Mouse (Mus musculus) neural tube, embryonic 10.5 days (tissue): ENCODE measurements around the gene Esrrg.

ENCODE experiments used
- DNase-seq: peaks from one replicate; pipeline ENCODE4 v3.0.0-alpha.2; 2017; ENCODE audit warnings: low spot score; ENCODE audit errors: extremely low spot score

The Esrrg gene

DNA sequence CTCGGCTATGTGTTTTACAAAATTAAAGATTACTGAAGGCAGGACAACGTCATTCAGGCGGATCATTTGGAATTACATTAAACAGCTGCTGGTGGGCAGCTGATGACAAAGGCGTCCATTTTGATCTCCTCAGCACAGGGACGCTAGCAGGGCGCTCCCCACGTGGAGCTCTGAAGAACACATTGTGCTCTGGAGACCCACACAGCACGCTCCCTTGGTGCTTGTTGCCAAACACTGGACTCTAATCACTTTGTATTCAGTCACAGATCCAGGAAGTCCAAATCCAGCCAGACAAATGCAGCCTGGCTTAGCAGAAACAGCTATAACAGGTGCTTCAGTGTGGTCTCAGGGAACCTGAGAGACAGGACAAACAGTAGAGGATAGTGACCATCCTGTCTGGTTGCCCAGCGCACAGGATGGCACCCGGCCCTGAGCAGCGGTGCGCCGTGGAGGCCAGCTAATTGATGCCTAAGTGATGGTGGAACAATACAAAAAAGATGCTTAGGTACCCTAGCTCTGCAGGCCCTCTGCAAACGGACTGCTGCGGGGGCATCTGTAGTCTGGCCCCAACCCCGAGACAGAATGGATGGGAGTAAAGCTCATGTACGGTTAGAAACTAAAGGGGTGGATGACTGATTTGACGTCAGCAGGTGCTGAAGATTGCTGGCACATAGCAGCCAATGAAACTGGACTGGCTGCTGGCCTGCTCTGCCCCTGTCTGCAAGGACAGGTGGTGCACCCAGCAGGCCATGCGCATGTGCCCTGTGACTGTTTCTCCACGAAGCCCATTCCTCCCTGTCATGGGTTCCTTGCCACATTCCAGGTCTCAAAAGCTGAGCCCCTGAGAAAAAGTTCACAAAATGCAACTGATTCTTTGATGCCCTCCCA is 367.1 kb downstream of the Esrrg start:
- no peak for DNase-seq

DNA sequence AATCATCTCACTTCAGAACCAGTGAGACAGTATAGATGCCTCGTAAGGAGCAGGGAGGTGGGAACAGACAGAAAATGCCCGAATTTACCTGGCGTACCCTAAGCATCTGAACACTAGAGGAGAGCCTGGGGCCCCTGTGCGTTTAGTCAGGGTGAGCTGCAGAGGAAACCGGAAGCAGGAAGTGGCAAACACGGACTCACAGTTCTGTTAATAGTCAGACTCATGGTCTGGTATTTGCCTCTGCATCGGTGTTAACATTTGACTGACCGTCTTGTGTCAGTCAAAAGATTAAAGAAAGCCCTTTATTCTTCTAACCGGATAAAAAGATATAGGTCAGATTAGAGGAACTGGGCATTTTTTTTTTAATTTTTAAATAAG is 367.8 kb downstream of the Esrrg start:
- DNase-seq = no peak

DNA sequence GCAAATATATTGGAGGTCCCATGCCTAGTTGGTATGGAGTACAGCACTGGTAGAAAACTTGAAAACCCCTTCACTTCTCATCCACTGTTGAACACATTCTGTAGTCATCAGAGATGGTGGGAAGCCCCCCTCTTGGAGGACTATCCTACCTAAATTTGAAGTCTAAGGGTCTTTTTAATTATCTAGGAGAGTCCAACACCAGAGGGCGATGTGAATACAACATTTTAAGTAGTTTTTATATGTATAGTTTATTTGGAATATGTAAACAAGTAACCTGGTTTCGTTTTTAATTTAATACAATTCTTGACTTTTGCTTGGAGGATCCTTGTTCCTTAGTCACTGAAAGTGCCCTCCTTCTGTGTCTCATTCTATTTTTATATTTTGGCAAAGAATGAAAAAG is 372.4 kb downstream of the Esrrg start:
- DNase-seq = no peak

DNA sequence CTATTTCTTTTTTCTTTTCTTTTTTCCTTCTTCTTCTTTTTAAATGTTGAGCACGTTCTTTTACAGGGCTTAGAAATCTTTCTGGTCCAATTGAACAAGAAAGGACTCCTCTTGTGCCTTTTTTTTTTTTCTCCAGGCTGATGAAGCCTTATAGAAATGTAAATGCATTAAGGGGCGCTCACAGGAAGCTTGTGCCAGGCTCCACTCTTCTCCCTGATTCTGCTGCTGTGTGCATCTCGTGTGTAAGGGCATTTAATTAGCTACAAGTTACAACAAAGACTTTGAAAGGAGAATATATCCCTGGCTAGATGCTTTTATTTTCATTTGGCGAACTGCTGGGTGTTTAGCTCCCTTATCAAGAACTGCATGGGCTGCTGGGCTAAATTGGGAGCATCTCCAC is 374.6 kb downstream of the Esrrg start:
- DNase-seq = no peak

DNA sequence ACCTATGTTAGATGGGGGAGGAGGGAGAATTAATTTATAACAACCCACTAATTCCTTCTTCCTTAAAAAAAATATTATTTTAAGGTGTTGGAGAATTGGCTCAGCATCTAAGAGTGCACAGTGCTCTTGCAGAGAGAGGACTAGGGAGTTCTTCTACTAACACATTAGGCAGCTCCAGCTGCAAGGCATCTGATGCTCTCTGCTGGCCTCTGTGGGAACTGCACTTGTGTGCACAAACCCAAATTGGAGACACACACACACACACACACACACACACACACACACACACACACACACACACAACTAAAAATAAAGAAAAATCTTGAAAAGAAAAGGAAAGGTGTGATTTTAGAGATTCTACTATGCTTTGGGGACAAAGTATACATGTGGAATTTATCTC is 381.6 kb downstream of the Esrrg start:
- DNase-seq = no peak

DNA sequence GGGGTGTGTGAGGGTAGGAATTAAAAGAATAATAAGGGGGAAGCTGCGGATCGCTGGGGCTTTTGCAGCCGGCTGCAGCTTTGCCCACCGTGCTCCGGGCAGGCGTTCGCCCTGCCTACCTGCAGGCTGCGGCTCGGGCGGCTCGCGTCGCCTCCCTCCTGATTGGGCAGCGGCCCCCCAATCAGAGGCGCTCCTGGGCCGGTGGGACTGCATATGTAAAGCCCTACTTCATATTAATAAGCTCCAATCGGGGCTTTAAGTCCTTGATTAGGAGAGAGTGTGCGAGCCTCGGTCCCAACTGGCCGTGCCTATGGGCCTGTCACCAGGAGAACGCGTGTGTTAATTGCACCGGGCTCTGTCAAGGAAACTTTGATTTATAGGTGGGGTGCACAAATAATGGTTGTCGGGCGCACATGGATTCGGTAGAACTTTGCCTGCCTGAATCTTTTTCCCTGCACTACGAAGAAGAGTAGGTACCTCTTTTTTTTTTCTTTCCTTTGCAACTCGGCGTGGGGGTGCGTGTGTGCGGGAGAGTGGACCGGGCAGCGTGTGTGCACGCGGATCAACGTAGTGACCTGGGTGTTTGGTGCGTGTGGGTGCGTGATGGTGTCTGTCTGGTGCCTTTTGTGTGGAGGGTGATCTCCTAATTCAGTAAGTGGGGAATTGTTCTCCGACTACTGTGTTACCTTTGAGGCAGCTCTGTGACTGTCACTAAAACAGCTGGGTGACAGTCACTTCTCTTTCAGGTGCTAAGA is 389.2 kb downstream of the Esrrg start:
- DNase-seq = peak; percentile 80

DNA sequence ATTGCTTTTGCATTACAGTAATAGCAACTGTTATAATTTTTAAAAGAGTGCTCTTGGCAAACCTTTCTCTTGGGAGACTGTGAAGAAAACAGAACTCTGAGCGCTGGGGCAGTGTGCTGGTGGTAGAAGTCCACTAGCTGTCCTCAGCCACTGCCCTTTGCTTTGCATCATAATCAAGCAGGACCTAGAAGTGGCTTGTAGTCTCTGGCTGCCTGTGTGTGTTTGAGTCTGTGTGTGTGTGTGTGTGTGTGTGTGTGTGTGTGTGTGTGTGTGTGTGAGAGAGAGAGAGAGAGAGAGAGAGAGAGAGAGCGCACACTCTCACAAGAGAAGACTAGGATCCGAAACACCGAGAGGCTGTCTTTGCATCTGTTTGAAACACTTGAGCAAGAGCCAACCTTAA is 390.5 kb downstream of the Esrrg start:
- no peak for DNase-seq

DNA sequence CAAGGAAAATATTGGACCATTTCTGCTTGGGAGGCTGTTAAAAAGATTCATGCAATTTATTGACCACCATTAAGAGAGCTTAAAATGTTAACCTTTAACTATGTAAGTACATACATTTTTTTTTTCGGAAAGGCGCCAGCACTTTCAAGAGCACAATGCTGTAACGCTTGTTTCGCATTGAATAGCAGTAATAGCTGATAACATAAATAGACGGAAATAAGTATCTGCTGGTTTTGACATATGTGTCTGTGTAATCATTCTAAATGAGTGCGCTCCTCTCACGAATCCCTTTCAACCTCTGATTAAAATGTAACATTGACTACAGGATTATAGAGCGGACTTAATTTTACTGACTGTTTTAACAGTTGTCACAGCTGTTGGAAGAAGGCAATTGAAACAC is 391.6 kb downstream of the Esrrg start:
- no peak for DNase-seq

DNA sequence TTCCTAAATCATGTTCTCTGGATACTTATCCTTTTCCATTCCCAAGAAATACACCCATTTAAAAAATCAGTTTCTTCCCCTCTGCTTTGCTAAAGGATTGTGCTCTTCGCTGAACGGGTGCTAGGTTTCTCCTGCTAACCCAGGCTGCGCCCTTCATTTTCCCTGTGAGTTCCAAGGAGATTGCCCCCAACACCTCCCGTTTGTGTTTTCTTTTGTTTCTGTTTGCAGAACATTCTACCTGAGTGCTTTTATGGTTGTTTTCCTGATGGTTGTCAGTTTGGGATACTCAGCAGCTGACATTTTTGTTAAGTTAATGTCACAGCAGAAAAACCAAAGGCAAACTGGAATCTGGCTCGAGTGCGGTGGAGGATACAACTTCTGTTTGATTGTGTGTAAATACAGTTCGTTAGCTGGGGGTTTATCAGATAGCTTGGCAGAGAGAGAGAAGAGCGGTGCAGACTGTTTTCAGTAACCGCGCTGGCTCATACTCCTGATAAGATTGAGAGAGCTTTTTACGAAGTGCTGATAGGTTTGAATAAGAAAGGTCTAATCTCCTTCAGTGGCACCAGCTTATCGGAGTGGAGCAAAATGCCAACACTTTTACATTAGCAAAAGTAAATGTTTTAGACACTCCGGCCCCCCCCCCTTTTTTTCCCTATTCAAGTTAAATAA is 398.4 kb downstream of the Esrrg start:
- no peak for DNase-seq

DNA sequence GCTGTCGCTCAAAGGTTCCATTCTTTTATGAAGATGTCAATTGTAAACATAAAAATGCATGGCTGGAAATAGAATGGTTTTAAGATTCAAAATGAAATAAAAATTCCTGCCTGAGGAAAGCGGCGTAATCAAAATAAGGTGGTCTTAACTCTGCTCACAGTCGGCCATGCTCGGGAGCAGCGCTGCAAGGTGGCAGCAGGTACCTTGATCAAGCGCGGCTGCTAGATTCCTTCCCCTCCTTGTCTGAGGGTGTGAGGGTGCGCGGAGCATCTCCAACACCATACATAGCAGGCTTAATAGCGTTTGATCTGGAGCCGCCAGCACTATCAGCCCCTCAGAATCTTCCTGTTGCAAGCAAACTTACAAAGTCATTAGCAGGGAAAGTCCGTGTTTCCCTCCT is 399.9 kb downstream of the Esrrg start:
- no peak for DNase-seq

DNA sequence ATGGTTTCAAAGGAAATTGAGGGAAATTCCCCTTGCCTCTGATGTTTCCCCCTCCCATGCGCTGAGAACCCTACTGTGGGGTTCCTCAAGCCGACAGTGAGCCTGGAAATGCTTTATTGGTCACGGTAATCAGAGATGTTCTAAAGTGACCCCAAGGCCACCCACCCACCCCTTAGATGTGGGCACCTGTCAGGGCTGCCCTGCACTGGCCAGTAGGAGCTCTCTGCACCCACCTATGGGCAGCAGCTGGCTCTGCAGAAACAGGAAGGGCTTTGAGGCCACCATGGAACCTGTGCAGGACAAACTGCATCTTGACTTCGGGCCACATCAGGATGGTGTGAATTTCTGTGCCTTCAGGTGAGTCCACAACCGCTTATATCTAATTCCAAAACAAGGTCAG is 401.3 kb downstream of the Esrrg start:
- no peak for DNase-seq

DNA sequence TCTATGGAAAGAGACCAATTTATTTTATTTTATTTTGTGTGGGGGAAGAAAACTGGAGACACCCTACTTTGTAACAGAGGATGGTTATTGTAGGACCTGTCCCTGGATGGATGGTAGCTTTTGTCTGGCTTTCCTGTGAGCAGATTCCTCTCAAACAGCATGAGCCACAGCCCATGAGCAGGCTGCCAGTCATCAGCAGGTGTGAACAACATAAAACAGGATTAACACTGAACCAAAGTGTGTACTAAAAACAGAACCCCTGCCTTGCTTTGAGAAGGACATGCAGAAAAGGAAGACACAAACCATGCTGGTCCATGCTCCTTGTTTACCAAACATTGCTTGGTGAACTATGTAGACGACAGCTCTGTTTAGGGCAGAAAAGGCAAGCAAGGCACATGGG is 402.3 kb downstream of the Esrrg start:
- DNase-seq = no peak

DNA sequence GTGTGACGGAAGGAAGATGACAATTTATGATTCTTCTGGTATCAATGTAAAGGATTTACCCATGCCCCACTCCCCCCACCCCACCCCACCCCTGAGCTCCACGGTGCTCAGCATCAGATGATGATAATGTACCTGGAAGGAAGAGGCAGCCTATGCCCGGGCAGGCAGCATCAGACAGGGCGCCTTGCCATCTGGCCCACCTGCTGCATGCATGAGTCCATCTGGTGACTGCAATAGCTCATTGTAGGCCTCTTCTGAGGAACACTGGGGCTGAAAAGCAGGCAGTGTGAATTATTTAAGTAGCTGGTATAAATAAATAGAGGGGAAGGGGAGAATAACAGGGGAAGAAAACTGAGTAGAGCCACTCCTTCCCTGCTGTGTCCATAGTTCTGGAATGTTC is 405.8 kb downstream of the Esrrg start:
- no peak for DNase-seq

DNA sequence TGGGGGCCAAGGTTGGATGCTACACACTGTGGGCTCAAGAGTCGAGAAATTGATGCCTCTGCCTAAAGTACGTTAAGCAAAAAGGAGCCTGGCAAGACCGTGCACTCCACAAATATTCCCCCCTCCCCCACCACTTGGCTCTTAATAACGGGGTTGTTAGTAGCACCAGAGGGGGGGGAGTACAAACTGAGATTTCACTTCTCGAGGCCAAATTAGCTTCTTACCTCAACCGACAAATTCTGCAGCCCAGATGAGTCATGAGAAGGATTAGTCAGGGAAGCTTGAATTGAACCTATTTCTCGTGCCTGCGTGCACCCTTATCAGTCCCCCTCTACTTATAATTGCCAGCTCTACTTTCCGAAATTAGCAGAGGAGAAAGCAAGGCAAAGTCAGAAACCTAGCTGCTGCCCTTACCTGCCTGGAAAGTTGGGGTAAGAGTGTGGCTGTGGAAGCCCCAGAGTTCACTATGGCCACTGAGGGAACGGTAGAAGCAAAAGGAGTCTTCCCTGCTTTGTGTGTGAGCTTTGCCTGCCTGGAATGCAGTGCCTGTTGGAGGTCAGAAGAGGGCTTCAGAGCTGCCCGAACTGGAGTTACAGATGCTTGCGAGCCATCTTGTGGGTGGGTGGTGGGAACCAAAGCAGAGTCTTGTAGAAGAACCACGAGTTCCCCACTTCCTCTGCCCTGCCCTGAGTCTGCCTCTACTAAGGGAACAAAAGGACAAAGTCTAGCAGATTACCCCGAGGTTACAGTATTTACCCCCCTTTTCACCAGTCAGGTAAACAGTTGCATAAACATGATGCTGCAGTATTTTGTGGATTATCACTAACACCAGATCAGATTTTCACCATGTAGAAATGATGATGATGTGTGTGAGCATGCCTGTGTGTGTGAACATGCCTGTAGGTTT is 409.6 kb downstream of the Esrrg start:
- DNase-seq = no peak

DNA sequence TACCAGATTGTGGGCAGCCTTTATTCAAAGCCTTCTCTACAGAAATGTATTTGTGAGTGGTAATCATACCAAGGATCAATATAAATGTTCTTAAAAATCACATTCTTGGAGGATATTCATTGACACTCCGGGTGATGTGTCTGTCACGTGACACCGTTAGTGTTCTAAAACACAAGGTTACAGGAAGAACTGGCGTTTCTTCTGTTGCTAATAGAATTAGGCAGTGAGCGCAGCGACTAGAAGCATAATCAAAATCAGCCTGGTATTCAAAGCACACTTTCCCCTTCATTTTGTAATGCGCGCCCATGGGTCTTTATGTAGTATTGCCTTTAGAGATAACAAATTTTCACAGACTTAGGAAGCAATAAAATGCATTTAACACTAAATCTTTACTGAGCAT is 420.6 kb downstream of the Esrrg start:
- no peak for DNase-seq

DNA sequence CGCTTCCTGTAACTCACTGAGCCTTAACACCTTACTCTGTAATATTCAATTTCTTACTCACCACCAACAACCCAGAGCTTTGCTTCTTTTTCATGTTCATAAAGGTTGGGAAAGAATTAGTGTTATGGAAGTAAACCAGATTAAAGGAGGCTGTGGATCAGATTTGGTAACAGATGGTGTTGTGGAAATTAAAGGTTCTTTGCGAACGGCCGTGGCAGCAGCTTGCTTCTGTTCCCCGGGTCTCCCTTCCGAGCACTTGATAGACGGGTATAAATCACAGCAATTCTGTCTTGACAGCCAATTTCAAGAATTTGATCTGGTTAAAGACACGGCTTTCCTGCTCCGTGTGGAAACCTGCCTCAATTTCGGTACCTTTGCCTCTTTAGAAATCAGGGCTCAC is 421.5 kb downstream of the Esrrg start:
- DNase-seq = no peak

DNA sequence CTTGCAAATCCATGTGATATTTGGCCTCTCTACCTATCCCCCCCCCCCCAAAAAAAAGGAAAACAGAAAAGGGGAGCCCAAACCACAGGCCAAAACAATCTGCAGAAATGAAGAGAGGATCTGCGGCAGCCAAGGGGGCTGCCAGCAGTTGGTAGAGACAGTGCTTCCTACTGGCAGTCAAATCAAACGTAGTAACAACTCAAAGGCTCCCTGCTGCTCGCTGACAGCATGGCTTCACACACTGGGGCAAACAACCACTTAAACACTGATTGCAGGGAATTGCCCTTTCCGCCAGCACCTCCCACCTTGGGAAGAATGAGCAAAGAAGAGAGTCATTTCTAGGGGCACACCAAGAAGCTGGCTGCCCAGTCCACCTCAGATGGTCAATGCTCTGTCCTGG is 422.7 kb downstream of the Esrrg start:
- no peak for DNase-seq

DNA sequence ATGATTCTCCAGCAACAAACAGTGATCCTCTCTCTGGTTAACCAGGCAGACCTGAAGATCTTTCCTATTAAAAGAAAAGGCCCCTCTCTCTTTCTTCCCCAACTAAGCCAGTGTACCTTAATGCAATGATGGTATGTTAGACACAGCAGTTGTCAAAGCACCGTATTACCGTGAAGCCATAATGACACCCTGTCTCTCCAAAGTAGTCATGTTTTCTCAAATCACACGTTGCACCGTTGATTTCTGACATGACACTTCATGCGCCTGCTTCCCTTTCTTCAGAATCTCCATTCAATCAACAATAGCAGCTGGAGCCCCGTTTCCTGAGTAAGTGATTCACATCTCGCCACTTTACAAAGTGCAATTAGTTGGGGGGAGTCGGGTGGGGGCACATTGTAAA is 427.4 kb downstream of the Esrrg start:
- no peak for DNase-seq

DNA sequence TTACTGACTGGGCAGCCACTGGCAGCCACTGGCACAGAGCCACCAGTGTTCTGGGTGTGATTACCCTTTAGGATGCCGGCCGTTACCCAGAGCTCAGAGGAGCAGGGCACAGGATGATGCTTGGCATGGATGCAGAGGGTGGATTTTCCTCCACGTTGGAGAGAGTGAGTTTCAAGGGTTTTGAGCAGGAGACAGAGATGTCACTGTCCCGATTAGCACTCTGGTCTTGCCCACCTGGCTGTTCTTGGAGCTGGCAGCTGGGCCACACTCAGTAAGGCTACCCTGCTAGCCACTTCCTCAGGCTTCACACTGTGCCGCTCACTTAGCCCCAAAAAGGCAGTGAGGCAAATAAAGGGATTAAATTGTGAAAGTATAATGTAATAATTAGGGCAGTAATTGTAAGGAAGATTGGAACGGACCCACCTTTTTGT is 438.1 kb downstream of the Esrrg start:
- no peak for DNase-seq

DNA sequence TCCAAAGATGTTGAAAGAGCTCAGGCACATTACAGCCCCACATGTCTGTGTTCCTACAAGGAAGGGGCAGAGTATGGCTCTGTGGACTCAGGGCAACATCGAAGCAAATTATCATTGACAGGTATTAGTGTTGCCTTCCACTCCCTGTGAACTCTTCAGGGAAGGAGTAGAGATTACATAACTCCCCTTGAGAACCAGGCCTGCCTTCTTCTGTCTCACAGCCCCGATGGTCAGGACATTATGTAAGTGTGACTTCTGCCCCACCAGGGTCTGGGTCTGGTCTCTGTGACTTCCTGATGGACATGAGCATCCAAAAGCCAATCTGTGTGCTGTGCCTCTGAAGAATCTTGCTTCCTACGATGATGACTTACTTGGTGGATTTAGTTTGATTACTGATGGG is 438.6 kb downstream of the Esrrg start:
- DNase-seq = no peak

DNA sequence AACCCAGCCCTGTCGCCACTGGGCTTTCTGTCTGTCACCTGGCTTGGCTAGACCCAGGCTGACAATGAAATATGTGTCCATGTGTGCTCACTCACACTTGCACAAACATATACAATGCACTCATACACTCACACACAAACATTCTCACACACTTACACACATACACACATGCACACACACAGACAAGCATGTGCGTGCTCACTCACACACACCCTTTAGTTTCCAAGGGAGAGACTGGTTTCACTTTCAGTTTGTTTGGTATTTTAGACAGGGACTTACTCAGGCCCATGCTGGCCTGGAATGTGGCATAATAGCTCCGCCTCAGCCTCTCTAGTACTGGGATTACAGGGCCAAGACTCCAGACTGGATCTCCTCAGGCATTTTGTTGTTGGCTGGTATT is 447.3 kb downstream of the Esrrg start:
- no peak for DNase-seq
